9 mouse cellular contexts compared by ENCODE assay signal in the genomic region with DNA sequence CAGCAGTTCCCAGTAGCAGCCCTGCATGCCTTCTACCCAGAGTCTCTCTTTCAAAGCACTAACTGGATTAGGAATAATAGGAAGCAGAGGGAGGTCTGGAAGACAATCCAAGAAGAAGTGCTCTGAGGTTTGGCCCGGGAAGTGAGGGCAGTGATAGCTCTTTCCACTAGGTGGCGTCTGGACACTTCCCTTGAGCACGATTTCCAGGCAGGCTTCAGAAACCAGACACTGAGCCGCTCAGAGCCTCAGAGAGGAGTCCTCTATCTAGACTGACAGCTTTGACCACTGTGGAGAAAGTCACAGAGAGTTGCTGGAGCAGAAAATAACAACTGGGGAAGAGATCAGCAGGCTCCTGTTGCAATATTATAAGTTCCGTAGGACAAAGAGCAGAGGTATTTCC. TPM values are rescaled to one million over a fixed set of nuclear protein-coding genes. Genes with fewer than 3 reads are reported as not detected.
DNase-seq lines count a peak whose midpoint lies in the region; ATAC-seq and TF ChIP-seq lines count a peak whose summit lies in the region.
"Had no signal": no experiment of that assay in that cellular context is flagged by ENCODE, and none has a peak within 500 bp of the region (broad histone marks: within the 10 kb centered on the region; RNA-seq: fewer than 3 reads in every experiment).

No protein-coding gene starts in this region.

- H3K36me3 ChIP-seq in embryonic facial prominence, embryonic 10.5 days (replicated peaks) = no peaks in the 10 kb centered on the region
- H3K36me3 ChIP-seq in kidney, postnatal 0 days (ENCODE audit: insufficient read depth, low read length) = no peaks in the 10 kb centered on the region
- H3K36me3 ChIP-seq in liver, embryonic 13.5 days = no peaks in the 10 kb centered on the region
- no peaks in the 10 kb centered on the region for H3K36me3 ChIP-seq in neural tube, embryonic 13.5 days
- no peaks in the 10 kb centered on the region for H3K36me3 ChIP-seq in testis, adult 2 months (ENCODE audit: control insufficient read depth, insufficient read depth, low read length)

- TF ChIP-seq CTCF in kidney, postnatal 0 days (IDR thresholded peaks at IDR 0.05; ENCODE audit: low read depth) = peak; percentile 90
- peak; percentile 71; the same call in 1 of the 2 replicates for TF ChIP-seq CTCF in testis, adult 2 months (IDR thresholded peaks at IDR 0.05; ENCODE audit: control insufficient read depth, insufficient read depth, insufficient replicate concordance, low read depth, low read length)

- 0 out of 2 replicates have a peak, but pooled peaks cover 4% of the 10 kb centered on the region for H3K4me1 ChIP-seq in embryonic facial prominence, embryonic 10.5 days
- no peaks in the 10 kb centered on the region for H3K4me1 ChIP-seq in kidney, postnatal 0 days (replicated peaks; ENCODE audit: insufficient read depth, low read length)
- H3K4me1 ChIP-seq in liver, embryonic 13.5 days (replicated peaks) = peaks cover 3% of the 10 kb centered on the region; the same call in 1 of the 2 replicates
- peaks cover 6% of the 10 kb centered on the region for H3K4me1 ChIP-seq in neural tube, embryonic 13.5 days (replicated peaks)
- H3K4me1 ChIP-seq in testis, adult 2 months (ENCODE audit: control insufficient read depth, insufficient read depth, low read length) = no peaks in the 10 kb centered on the region

- 8% methylated on average over 5 of the region's 5 CpGs for WGBS in embryonic facial prominence, embryonic 10.5 days
- 6% methylated on average over 5 of the region's 5 CpGs for WGBS in kidney, postnatal 0 days
- WGBS in liver, embryonic 13.5 days (ENCODE audit: insufficient replicate concordance) = 14% methylated on average over 5 of the region's 5 CpGs
- 12% methylated on average over 5 of the region's 5 CpGs for WGBS in neural tube, embryonic 13.5 days

- no peak overlapping the region for H3K4me3 ChIP-seq in embryonic facial prominence, embryonic 10.5 days
- no peak overlapping the region for H3K4me3 ChIP-seq in kidney, postnatal 0 days (replicated peaks; ENCODE audit: low read depth, low read length)
- H3K4me3 ChIP-seq in liver, embryonic 13.5 days (replicated peaks) = no peak overlapping the region
- H3K4me3 ChIP-seq in neural tube, embryonic 13.5 days = no peak overlapping the region
- H3K4me3 ChIP-seq in testis, adult 2 months (ENCODE audit: control insufficient read depth, low read depth, low read length) = no peak overlapping the region
- H3K4me3 ChIP-seq: erythroblast, embryonic 14.5 days had no signal

- H3K27ac ChIP-seq in embryonic facial prominence, embryonic 10.5 days (replicated peaks) = no peak overlapping the region
- H3K27ac ChIP-seq in kidney, postnatal 0 days = no peak overlapping the region
- H3K27ac ChIP-seq in liver, embryonic 13.5 days = no peak overlapping the region
- H3K27ac ChIP-seq in neural tube, embryonic 13.5 days (replicated peaks) = no peak overlapping the region
- no peak overlapping the region for H3K27ac ChIP-seq in testis, adult 2 months (ENCODE audit: control insufficient read depth, insufficient read depth, low read depth, low read length)

- H3K4me2 ChIP-seq in kidney, postnatal 0 days (ENCODE audit: low read length) = no peak overlapping the region
- H3K4me2 ChIP-seq in liver, embryonic 13.5 days = no peak overlapping the region
- H3K4me2 ChIP-seq in neural tube, embryonic 13.5 days = no peak overlapping the region

- TF ChIP-seq POLR2A in testis, adult 2 months (IDR thresholded peaks at IDR 0.05; ENCODE audit: control insufficient read depth, low read depth, low read length) = no peak

- ATAC-seq in kidney, postnatal 0 days (replicated peaks; ENCODE audit: low FRiP score, low read depth) = peak; percentile 74; the same call in 1 of the 2 replicates
- peak; percentile 45; the same call in 1 of the 2 replicates for ATAC-seq in liver, embryonic 13.5 days (ENCODE audit: low read depth)
- 0 out of 2 replicates have a peak, but pooled peaks have one; percentile 47 for ATAC-seq in neural tube, embryonic 13.5 days (ENCODE audit: low read depth)

- DNase-seq in CD4-positive helper T cell, adult 2 months (ENCODE audit: low read depth, low spot score) = peak; percentile 54
- peak; percentile 78 for DNase-seq in adrenal gland, postnatal 14 days
- DNase-seq in embryonic facial prominence, embryonic 10.5 days (ENCODE audit: low spot score) = peak; percentile 81
- peak; percentile 19 to 50 for DNase-seq in heart, adult 9 months (ENCODE audit: low spot score in 2 of 2)
- peak; percentile 88 for DNase-seq in kidney, postnatal 0 days (ENCODE audit: low spot score)
- DNase-seq in liver, embryonic 13.5 days = peak; percentile 35

- no peaks in the 10 kb centered on the region for H3K9me3 ChIP-seq in embryonic facial prominence, embryonic 10.5 days
- no peaks in the 10 kb centered on the region for H3K9me3 ChIP-seq in kidney, postnatal 0 days (replicated peaks; ENCODE audit: low read length)
- no peaks in the 10 kb centered on the region for H3K9me3 ChIP-seq in liver, embryonic 13.5 days (replicated peaks)
- H3K9me3 ChIP-seq in neural tube, embryonic 13.5 days = no peaks in the 10 kb centered on the region

- no peak overlapping the region for H3K9ac ChIP-seq in kidney, postnatal 0 days (ENCODE audit: low read depth, low read length)
- no peak overlapping the region for H3K9ac ChIP-seq in liver, embryonic 13.5 days
- no peak overlapping the region for H3K9ac ChIP-seq in neural tube, embryonic 13.5 days

- no peaks in the 10 kb centered on the region for H3K27me3 ChIP-seq in embryonic facial prominence, embryonic 10.5 days (replicated peaks; ENCODE audit: low read depth, poor library complexity, severe bottlenecking)
- no peaks in the 10 kb centered on the region for H3K27me3 ChIP-seq in kidney, postnatal 0 days (ENCODE audit: insufficient read depth, low read length)
- H3K27me3 ChIP-seq in liver, embryonic 13.5 days = no peaks in the 10 kb centered on the region
- H3K27me3 ChIP-seq in neural tube, embryonic 13.5 days = peaks cover 27% of the 10 kb centered on the region
- H3K27me3 ChIP-seq in testis, adult 2 months (ENCODE audit: control insufficient read depth, insufficient read depth, low read length) = no peaks in the 10 kb centered on the region

RNA-seq across cellular contexts. Expression of gene Efcab10, which starts 5.8 kb away (rescaled TPM):
- not detected in 2 replicates for total RNA-seq in adrenal gland, postnatal 14 days (2021)
- polyA plus RNA-seq in embryonic facial prominence, embryonic 10.5 days (2016; fragmentation: Nextera tagmentation; extraction: Ambion mirVana) = 0.48 and 1.0 TPM in 2 replicates
- polyA plus RNA-seq in kidney, postnatal 0 days (2015; fragmentation: Nextera tagmentation; extraction: Ambion mirVana) = 0.96 and 1.6 TPM in 2 replicates
- polyA plus RNA-seq in liver, embryonic 13.5 days (2015; fragmentation: Nextera tagmentation; extraction: Ambion mirVana) = not detected in 2 replicates
- 2.2 and 3.0 TPM in 2 replicates for polyA plus RNA-seq in neural tube, embryonic 13.5 days (2015; fragmentation: Nextera tagmentation; extraction: Ambion mirVana)
- 107 and 130 TPM in 2 replicates for polyA plus RNA-seq in testis, adult 2 months (2012; rRNA removed)
- polyA plus RNA-seq: erythroblast, embryonic 14.5 days had no signal

RNA-seq across cellular contexts. Expression of gene Twistnb, which starts 40.6 kb away (rescaled TPM):
- 17.7 and 18.2 TPM in 2 replicates for total RNA-seq in adrenal gland, postnatal 14 days (2021)
- polyA plus RNA-seq in embryonic facial prominence, embryonic 10.5 days (2016; fragmentation: Nextera tagmentation; extraction: Ambion mirVana) = 76.5 and 91.3 TPM in 2 replicates
- polyA plus RNA-seq in kidney, postnatal 0 days (2015; fragmentation: Nextera tagmentation; extraction: Ambion mirVana) = 72.4 and 77.6 TPM in 2 replicates
- polyA plus RNA-seq in liver, embryonic 13.5 days (2015; fragmentation: Nextera tagmentation; extraction: Ambion mirVana) = 39.9 and 43.5 TPM in 2 replicates
- 49.9 and 50.6 TPM in 2 replicates for polyA plus RNA-seq in neural tube, embryonic 13.5 days (2015; fragmentation: Nextera tagmentation; extraction: Ambion mirVana)
- 2.5 and 7.9 TPM in 2 replicates for polyA plus RNA-seq in testis, adult 2 months (2012; rRNA removed)

Comparison
In these comparisons a context has a peak if more than half of its experiments do, and no peak if none do; other contexts are left out.
1. DNase-seq: peak in every context shown above with its lines; median percentile 88 in kidney, postnatal 0 days; 81 in embryonic facial prominence, embryonic 10.5 days; 78 in adrenal gland, postnatal 14 days; 54 in CD4-positive helper T cell, adult 2 months; 35 in liver, embryonic 13.5 days; 34 in heart, adult 9 months.
2. RNA of gene Efcab10, which starts 5.8 kb away (polyA plus RNA-seq): 107 to 130 TPM in testis, adult 2 months; 2.2 to 3.0 TPM in neural tube, embryonic 13.5 days, 0.48 to 1.0 TPM in embryonic facial prominence, embryonic 10.5 days, 0.96 to 1.6 TPM in kidney, postnatal 0 days and not detected in liver, embryonic 13.5 days; every median in the first group is over 10 times any median in the second.
3. Peak in every context shown above with its lines, with median percentiles within 50 percentile points of each other: ATAC-seq.